Mouse (Mus musculus) liver, embryonic 13.5 days (tissue): ENCODE results near the gene Foxd3. TPM values are rescaled to one million over a fixed set of nuclear protein-coding genes. Genes with fewer than 3 reads are reported as not detected.

ENCODE experiments used
- ATAC-seq: fragments of 200-750 bp; cut with Nextera tagmentation; 2 replicates; pipeline ENCODE4 v1.8.0; 2017; ENCODE audit warnings: low read depth, mild to moderate bottlenecking, moderate number of reproducible peaks, moderate library complexity
- DNase-seq: peaks from one replicate; pipeline ENCODE4 v3.0.0; 2022
- H3K27ac ChIP-seq: fragments of 300-500 bp; sonication (generic); 2 replicates; pipeline ENCODE4 v1.5.1; 2015; ENCODE audit warnings: moderate library complexity, mild to moderate bottlenecking, inconsistent platforms
- H3K27me3 ChIP-seq: fragments of 300-500 bp; sonication (generic); 2 replicates; pipeline ENCODE4 v1.6.1; 2015; ENCODE audit warnings: mild to moderate bottlenecking, inconsistent platforms
- H3K36me3 ChIP-seq: fragments of 300-500 bp; sonication (generic); 2 replicates; pipeline ENCODE4 v1.6.1; 2015; ENCODE audit warnings: mild to moderate bottlenecking, inconsistent platforms
- H3K4me1 ChIP-seq: fragments of 300-500 bp; sonication (generic); replicated peaks from 2 replicates; pipeline ENCODE4 v1.6.1; 2015; ENCODE audit warnings: inconsistent platforms
- H3K4me2 ChIP-seq: fragments of 300-500 bp; sonication (generic); 2 replicates; pipeline ENCODE4 v1.6.1; 2015; ENCODE audit warnings: inconsistent platforms, mild to moderate bottlenecking, moderate library complexity
- H3K4me3 ChIP-seq: fragments of 300-500 bp; sonication (generic); replicated peaks from 2 replicates; pipeline ENCODE4 v1.5.1; 2015; ENCODE audit warnings: mild to moderate bottlenecking, inconsistent platforms
- H3K9ac ChIP-seq: fragments of 300-500 bp; sonication (generic); 2 replicates; pipeline ENCODE4 v1.6.1; 2015; ENCODE audit warnings: mild to moderate bottlenecking, inconsistent platforms
- H3K9me3 ChIP-seq: fragments of 300-500 bp; sonication (generic); replicated peaks from 2 replicates; pipeline ENCODE4 v1.6.1; 2016; ENCODE audit warnings: inconsistent platforms
- WGBS: fragments of 180-500 bp; shearing (Covaris S2); methylation state at CpG from one replicate; pipeline ENCODE4 v1.1.7; 2015; ENCODE audit not compliant: insufficient replicate concordance; 5-methylcytosine and 5-hydroxymethylcytosine counted together
- polyA plus RNA-seq: library from polyadenylated mRNA; unstranded; fragments of >200 nt; fragmentation: Nextera tagmentation; extraction: Ambion mirVana; gene quantifications from 2 replicates; pipeline ENCODE4 v1.2.1, GENCODE M21; 2015

Foxd3 gene
- polyA plus RNA-seq, 1 experiment from 2014 or later: not detected

- ATAC-seq (no peak), DNase-seq (no peak)
- Histone ChIP-seq H3K4me2 (peak overlapping the region; percentile 45), H3K9me3 (no peaks in the 10 kb centered on the region), H3K27me3 (peaks cover 98% of the 10 kb centered on the region), H3K27ac (no peak overlapping the region), H3K4me3 (peak overlapping the region; percentile 40), H3K9ac (no peak overlapping the region), H3K36me3 (no peaks in the 10 kb centered on the region), H3K4me1 (peaks cover 21% of the 10 kb centered on the region; the same call in 1 of the 2 replicates)
- WGBS: 3% methylated on average over 26 of the region's 41 CpGs
These were observed 1.9 kb downstream of the Foxd3 start for GRCm38 (mm10) chr4:99657831-99658470.

GRCm38 (mm10) chr4:99658881-99659280 is 2.8 kb downstream of the Foxd3 start:
- no peaks in the 10 kb centered on the region for H3K36me3 ChIP-seq
- 15% methylated on average over 6 of the region's 6 CpGs for WGBS
- no peak for ATAC-seq
- no peak overlapping the region for H3K4me2 ChIP-seq
- no peak overlapping the region for H3K4me3 ChIP-seq
- no peak overlapping the region for H3K27ac ChIP-seq
- no peaks in the 10 kb centered on the region for H3K9me3 ChIP-seq
- DNase-seq: no peak
- peaks cover 98% of the 10 kb centered on the region for H3K27me3 ChIP-seq
- H3K4me1 ChIP-seq: peaks cover 18% of the 10 kb centered on the region; the same call in 1 of the 2 replicates
- H3K9ac ChIP-seq: no peak overlapping the region

- DNase-seq (no peak), ATAC-seq (no peak)
- peaks cover 98% of the 10 kb centered on the region for H3K27me3 ChIP-seq
- WGBS: 2% methylated on average over 28 of the region's 28 CpGs
- H3K4me2 ChIP-seq: no peak overlapping the region
- no peak overlapping the region for H3K9ac ChIP-seq
- H3K9me3 ChIP-seq: no peaks in the 10 kb centered on the region
- H3K4me3 ChIP-seq: no peak overlapping the region
- no peaks in the 10 kb centered on the region for H3K36me3 ChIP-seq
- H3K4me1 ChIP-seq: peaks cover 18% of the 10 kb centered on the region; the same call in 1 of the 2 replicates
- H3K27ac ChIP-seq: no peak overlapping the region
These were observed 3.4 kb downstream of the Foxd3 start for GRCm38 (mm10) chr4:99659361-99660072.

- Histone ChIP-seq H3K4me1 (peaks cover 18% of the 10 kb centered on the region; the same call in 1 of the 2 replicates), H3K9ac (no peak overlapping the region), H3K4me3 (no peak overlapping the region), H3K27me3 (peaks cover 98% of the 10 kb centered on the region), H3K27ac (no peak overlapping the region), H3K9me3 (no peaks in the 10 kb centered on the region), H3K36me3 (no peaks in the 10 kb centered on the region), H3K4me2 (no peak overlapping the region)
- WGBS: under 1% methylated on average over 20 of the region's 20 CpGs
- DNase-seq (no peak), ATAC-seq (no peak)
These were observed 4.0 kb downstream of the Foxd3 start for GRCm38 (mm10) chr4:99660073-99660611.

DNA sequence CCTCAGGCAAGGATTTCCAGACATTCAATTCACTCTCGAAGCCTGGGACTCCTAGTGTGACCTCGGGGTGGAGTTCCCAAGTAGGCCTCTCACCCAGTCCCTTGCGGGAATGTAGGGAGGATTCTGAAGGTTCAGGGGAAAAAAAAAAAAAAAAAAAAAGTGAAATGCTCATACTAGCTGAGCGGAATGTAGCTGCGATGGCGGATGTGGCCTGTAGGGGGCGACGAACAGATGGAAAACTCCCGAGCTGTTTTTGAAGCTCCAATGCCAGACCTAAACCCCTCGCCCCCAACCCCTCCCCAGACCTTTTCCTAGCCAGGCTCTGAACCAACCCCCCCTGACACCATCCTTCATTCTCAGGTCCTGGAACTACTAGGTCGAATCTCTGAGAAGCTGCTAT is 4.9 kb downstream of the Foxd3 start:
- Histone ChIP-seq H3K4me1 (peaks cover 15% of the 10 kb centered on the region; the same call in 1 of the 2 replicates), H3K9me3 (no peaks in the 10 kb centered on the region), H3K36me3 (no peaks in the 10 kb centered on the region), H3K9ac (no peak overlapping the region), H3K27ac (no peak overlapping the region), H3K27me3 (peaks cover 95% of the 10 kb centered on the region), H3K4me2 (no peak overlapping the region), H3K4me3 (no peak overlapping the region)
- under 1% methylated on average over 11 of the region's 11 CpGs for whole genome bisulfite sequencing
- ATAC-seq: no peak
- DNase-seq: peak; percentile 17

- DNase-seq (no peak), ATAC-seq (no peak)
- H3K27me3 ChIP-seq: peaks cover 85% of the 10 kb centered on the region
- no peak overlapping the region for H3K4me2 ChIP-seq
- H3K9ac ChIP-seq: no peak overlapping the region
- H3K4me3 ChIP-seq: no peak overlapping the region
- 9% methylated on average over 12 of the region's 12 CpGs for WGBS
- H3K27ac ChIP-seq: no peak overlapping the region
- no peaks in the 10 kb centered on the region for H3K9me3 ChIP-seq
- H3K4me1 ChIP-seq: peaks cover 6% of the 10 kb centered on the region; the same call in 1 of the 2 replicates
- no peaks in the 10 kb centered on the region for H3K36me3 ChIP-seq
These were observed 5.9 kb downstream of the Foxd3 start for GRCm38 (mm10) chr4:99661956-99662355.

DNA sequence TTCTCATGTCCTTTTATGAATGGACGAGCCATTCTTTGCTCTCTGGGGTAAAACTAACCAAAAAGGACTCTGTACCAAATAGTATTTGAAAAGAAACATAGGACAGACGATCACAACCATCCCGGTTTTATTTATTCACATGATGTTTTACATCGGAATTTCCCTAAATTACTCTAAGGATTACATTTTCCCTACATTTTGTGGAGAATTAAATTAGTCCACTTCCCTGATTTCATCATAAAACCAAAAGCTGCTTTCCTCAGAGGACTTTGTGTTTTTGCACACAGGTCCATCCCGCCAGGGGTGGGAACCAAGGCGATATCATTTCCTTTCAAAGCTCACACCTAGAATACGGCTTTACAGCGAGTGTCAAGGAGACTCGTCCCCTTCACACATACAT is 6.3 kb downstream of the Foxd3 start:
- no peak for ATAC-seq
- no peak overlapping the region for H3K27ac ChIP-seq
- peaks cover 1% of the 10 kb centered on the region; the same call in 1 of the 2 replicates for H3K4me1 ChIP-seq
- H3K9me3 ChIP-seq: no peaks in the 10 kb centered on the region
- no peak for DNase-seq
- no peak overlapping the region for H3K4me3 ChIP-seq
- peaks cover 81% of the 10 kb centered on the region for H3K27me3 ChIP-seq
- no peak overlapping the region for H3K4me2 ChIP-seq
- 8% methylated on average over 9 of the region's 9 CpGs for WGBS
- H3K9ac ChIP-seq: no peak overlapping the region
- no peaks in the 10 kb centered on the region for H3K36me3 ChIP-seq

DNA sequence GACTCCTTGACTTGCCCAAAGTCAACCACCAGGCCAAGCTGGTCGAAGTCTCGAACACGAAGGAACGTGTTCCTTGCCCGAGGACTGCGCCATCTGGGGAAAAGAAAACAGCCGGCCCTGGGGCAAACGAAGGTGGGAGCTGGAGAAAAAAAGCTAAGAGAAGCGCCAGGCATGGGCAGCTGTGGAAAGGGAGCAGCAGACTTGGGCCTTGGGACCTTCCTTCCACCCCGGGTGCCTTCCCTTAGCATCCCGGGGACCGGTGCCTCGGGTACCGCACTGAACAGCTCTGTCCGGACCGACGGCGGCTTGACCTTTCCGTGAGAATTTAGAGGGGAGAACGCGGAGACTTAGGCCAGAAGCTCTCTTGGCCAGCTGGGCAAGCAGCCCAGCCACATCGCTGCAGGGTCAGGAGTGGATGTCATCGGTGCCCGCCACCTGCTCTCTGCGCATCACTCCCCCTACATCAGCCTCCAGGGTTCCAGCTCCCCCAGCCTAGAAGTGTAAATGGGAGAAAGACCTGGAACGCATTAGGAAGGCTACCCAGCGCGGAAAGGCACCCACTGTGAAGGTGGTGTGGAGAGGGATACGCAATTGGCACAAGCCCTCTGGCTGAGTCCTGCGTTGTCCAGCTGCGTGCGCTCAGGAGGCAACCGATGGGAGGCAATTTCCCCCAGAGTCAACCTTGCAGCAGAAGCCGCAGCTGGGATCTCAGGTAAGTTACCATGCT is 6.9 kb downstream of the Foxd3 start:
- DNase-seq: no peak

GRCm38 (mm10) chr4:99663710-99664109 is 7.6 kb downstream of the Foxd3 start:
- H3K27ac ChIP-seq: no peak overlapping the region
- no peak overlapping the region for H3K4me3 ChIP-seq
- no peaks in the 10 kb centered on the region for H3K9me3 ChIP-seq
- no peak for DNase-seq
- H3K4me1 ChIP-seq: no peaks in the 10 kb centered on the region
- no peak overlapping the region for H3K9ac ChIP-seq
- H3K27me3 ChIP-seq: peaks cover 69% of the 10 kb centered on the region
- 14% methylated on average over 8 of the region's 8 CpGs for WGBS
- ATAC-seq: no peak
- no peaks in the 10 kb centered on the region for H3K36me3 ChIP-seq
- no peak overlapping the region for H3K4me2 ChIP-seq

More for the DNA sequence above, 6.9 kb downstream of the Foxd3 start:
- no peaks in the 10 kb centered on the region for H3K36me3 ChIP-seq
- no peak for ATAC-seq
- 8% methylated on average over 34 of the region's 34 CpGs for WGBS
- H3K27me3 ChIP-seq: peaks cover 75% of the 10 kb centered on the region
- no peak overlapping the region for H3K4me3 ChIP-seq
- no peak overlapping the region for H3K9ac ChIP-seq
- no peak overlapping the region for H3K4me2 ChIP-seq
- no peaks in the 10 kb centered on the region for H3K4me1 ChIP-seq
- no peak overlapping the region for H3K27ac ChIP-seq
- no peaks in the 10 kb centered on the region for H3K9me3 ChIP-seq

DNA sequence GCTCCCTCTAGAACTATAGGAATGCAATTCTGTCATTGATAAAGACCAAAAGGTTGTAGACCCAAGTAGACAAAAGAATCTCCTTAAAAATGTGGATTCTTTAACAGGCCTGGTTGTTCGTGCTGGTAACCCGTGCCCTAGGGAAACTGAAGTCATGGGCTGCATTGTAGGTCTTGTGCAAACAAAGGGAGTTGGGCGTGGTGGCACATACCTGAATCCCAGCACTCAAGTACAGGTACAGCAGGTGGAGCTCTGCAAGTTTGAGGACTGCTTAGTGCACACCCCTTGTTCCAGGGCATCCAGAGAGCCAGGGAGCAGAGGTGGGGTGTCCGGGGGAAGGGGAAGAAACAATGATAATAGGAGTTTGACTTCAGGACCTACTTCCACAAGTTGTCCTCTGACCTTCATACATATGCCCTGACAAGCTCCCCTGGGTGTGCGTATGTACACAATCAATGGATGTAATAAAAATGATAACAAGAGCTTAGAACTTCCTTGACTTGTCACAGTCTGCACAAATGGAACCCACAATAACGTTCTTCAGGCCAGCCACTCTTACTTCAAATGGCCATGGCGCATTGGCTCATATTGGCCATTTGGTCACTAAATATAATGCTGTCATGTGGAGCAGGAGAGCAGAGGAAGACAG is 14.2 kb downstream of the Foxd3 start:
- H3K9me3 ChIP-seq: no peaks in the 10 kb centered on the region
- peaks cover 4% of the 10 kb centered on the region for H3K27me3 ChIP-seq
- no peaks in the 10 kb centered on the region for H3K36me3 ChIP-seq
- H3K4me2 ChIP-seq: no peak overlapping the region
- DNase-seq (no peak), ATAC-seq (no peak)
- no peak overlapping the region for H3K9ac ChIP-seq
- H3K4me1 ChIP-seq: no peaks in the 10 kb centered on the region
- no peak overlapping the region for H3K27ac ChIP-seq
- 59% methylated on average over 7 of the region's 7 CpGs for WGBS
- no peak overlapping the region for H3K4me3 ChIP-seq

- no peak for ATAC-seq
These were observed 19.1 kb downstream of the Foxd3 start for GRCm38 (mm10) chr4:99675191-99675590.

More at GRCm38 (mm10) chr4:99675191-99675590, 19.1 kb downstream of the Foxd3 start:
- Histone ChIP-seq H3K4me3 (no peak overlapping the region), H3K9ac (no peak overlapping the region), H3K27me3 (no peaks in the 10 kb centered on the region), H3K9me3 (no peaks in the 10 kb centered on the region), H3K4me1 (no peaks in the 10 kb centered on the region), H3K36me3 (no peaks in the 10 kb centered on the region), H3K27ac (no peak overlapping the region), H3K4me2 (no peak overlapping the region)
- DNase-seq: no peak
